30 mouse cellular contexts compared by ENCODE assay signal in the genomic region with DNA sequence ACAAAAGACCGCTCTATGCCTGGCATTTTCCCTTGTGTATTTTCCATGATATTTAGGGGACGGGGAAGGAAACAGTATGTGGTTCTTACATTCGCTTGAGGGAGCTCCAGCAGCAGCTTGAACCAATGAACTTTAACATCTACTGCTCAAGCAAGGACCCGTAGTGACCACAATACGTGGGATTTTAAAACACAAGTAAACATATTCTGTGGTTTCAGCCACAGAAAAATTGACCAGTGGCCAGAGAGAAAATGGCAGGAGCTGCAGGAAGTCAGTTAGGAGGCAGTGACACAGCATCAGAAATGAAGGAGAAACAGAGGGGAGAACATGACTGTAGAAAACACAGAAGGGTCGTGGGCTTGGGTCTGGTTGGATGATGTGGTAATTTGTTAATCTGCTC.
DNase-seq lines count a peak whose midpoint lies in the region; ATAC-seq lines count a peak whose summit lies in the region.
"Had no signal": no experiment of that assay in that cellular context is flagged by ENCODE, and none has a peak within 500 bp of the region (broad histone marks: within the 10 kb centered on the region; RNA-seq: fewer than 3 reads in every experiment).

No protein-coding gene starts in this region.

- no peak overlapping the region for H3K4me2 ChIP-seq in heart, embryonic 11.5 days
- H3K4me2 ChIP-seq: embryonic facial prominence, embryonic 13.5 days; forebrain, embryonic 12.5 days; heart, embryonic 12.5 days; heart, embryonic 15.5 days; hindbrain, embryonic 14.5 days had no signal

- H3K4me3 ChIP-seq in heart, embryonic 11.5 days (ENCODE audit: low read depth, low read length): no peak overlapping the region
- H3K4me3 ChIP-seq: embryonic facial prominence, embryonic 10.5 days; embryonic facial prominence, embryonic 13.5 days; erythroblast, embryonic 14.5 days; forebrain, embryonic 12.5 days; heart, embryonic 12.5 days; heart, embryonic 15.5 days had no signal

- ATAC-seq in hematopoietic stem cell, adult 5-6 weeks (replicated peaks in 1 of 2; ENCODE audit: insufficient read depth in 1 of 2, low FRiP score in 2 of 2, low TSS enrichment in 1 of 2, low read depth in 1 of 2, poor library complexity in 2 of 2, severe bottlenecking in 2 of 2): peak; percentile 27 to 36; a peak in 3 of 4 replicates
- ATAC-seq in heart, embryonic 11.5 days (replicated peaks; ENCODE audit: insufficient number of reproducible peaks, low FRiP score, low TSS enrichment): no peak
- ATAC-seq in CD4-positive, CD25-positive, alpha-beta regulatory T cell, adult 4 months: no peak
- ATAC-seq: forebrain, embryonic 16.5 days; hindbrain, postnatal 0 days; inflammation-experienced regulatory T-cells, adult 6 months had no signal

- peak; percentile 18 for DNase-seq in thymus, postnatal 14 days
- no peak for DNase-seq in thymus, postnatal 10 days (ENCODE audit: low spot score in 2 of 2)
- DNase-seq in 3T3-L1 (ENCODE audit: low read depth, low spot score) (peak; percentile 16), A20 (ENCODE audit: low read depth, low spot score) (peak; percentile 24)
- DNase-seq in layer of hippocampus, postnatal 10 days (ENCODE audit: low spot score in 2 of 2): no peak
- DNase-seq: adrenal gland, adult 2 months; adrenal gland, postnatal 14 days; B cell, adult 2 months; cerebellum, adult 11 months; cerebellum, adult 2 months; cerebellum, adult 9-11 months; cerebellum, postnatal 25 days; gastrocnemius, postnatal 10 days; gastrocnemius, postnatal 36 days; heart, adult 11 months; heart, postnatal 10 days; heart, postnatal 36 days had no signal

- H3K9ac ChIP-seq in heart, embryonic 11.5 days (ENCODE audit: low read depth, low read length): no peak overlapping the region
- H3K9ac ChIP-seq: embryonic facial prominence, embryonic 13.5 days; forebrain, embryonic 12.5 days; heart, embryonic 12.5 days; heart, embryonic 15.5 days; hindbrain, embryonic 14.5 days had no signal

- H3K27me3 ChIP-seq in heart, embryonic 11.5 days (ENCODE audit: control insufficient read depth, insufficient read depth, low read length): no peaks in the 10 kb centered on the region
- H3K27me3 ChIP-seq: embryonic facial prominence, embryonic 13.5 days; forebrain, embryonic 12.5 days; heart, embryonic 12.5 days; heart, embryonic 15.5 days had no signal

- WGBS in heart, embryonic 11.5 days (ENCODE audit: insufficient replicate concordance): 82% methylated on average over 6 of the region's 6 CpGs

- H3K9me3 ChIP-seq in heart, embryonic 11.5 days (replicated peaks; ENCODE audit: control insufficient read depth, low read length): no peaks in the 10 kb centered on the region
- H3K9me3 ChIP-seq: embryonic facial prominence, embryonic 10.5 days; embryonic facial prominence, embryonic 13.5 days; forebrain, embryonic 12.5 days; heart, embryonic 12.5 days; heart, embryonic 15.5 days had no signal

- H3K27ac ChIP-seq in heart, embryonic 11.5 days (ENCODE audit: low read depth, low read length): no peak overlapping the region
- H3K27ac ChIP-seq: embryonic facial prominence, embryonic 10.5 days; embryonic facial prominence, embryonic 13.5 days; forebrain, embryonic 12.5 days; heart, embryonic 15.5 days; hindbrain, embryonic 14.5 days; hindbrain, postnatal 0 days had no signal

- H3K36me3 ChIP-seq in heart, embryonic 11.5 days (ENCODE audit: control insufficient read depth, insufficient read depth, low read length): no peaks in the 10 kb centered on the region
- H3K36me3 ChIP-seq: embryonic facial prominence, embryonic 10.5 days; embryonic facial prominence, embryonic 13.5 days; forebrain, embryonic 12.5 days; heart, embryonic 12.5 days; heart, embryonic 15.5 days had no signal

- no peaks in the 10 kb centered on the region for H3K4me1 ChIP-seq in heart, embryonic 11.5 days (ENCODE audit: control insufficient read depth, insufficient read depth, low read length)
- H3K4me1 ChIP-seq: embryonic facial prominence, embryonic 13.5 days; forebrain, embryonic 12.5 days; heart, embryonic 12.5 days; heart, embryonic 15.5 days had no signal

Comparison
In these comparisons a context has a peak if more than half of its experiments do, and no peak if none do; other contexts are left out.
1. DNase-seq: peak in thymus, postnatal 14 days (single experiment), 3T3-L1 (single experiment) and A20 (single experiment); none in thymus, postnatal 10 days (0 of 2) and layer of hippocampus, postnatal 10 days (0 of 2).
2. ATAC-seq: peak in hematopoietic stem cell, adult 5-6 weeks (2 of 2); none in heart, embryonic 11.5 days (single experiment) and CD4-positive, CD25-positive, alpha-beta regulatory T cell, adult 4 months (single experiment).